Comparison of ENCODE assay signal across 22 mouse cellular contexts in genomic region chr7:75893709-75894108, GRCm38 (mm10). TPM values are rescaled to one million over a fixed set of nuclear protein-coding genes. Genes with fewer than 3 reads are reported as not detected.
DNase-seq lines count a peak whose midpoint lies in the region; ATAC-seq and TF ChIP-seq lines count a peak whose summit lies in the region.
"Had no signal": no experiment of that assay in that cellular context is flagged by ENCODE, and none has a peak within 500 bp of the region (broad histone marks: within the 10 kb centered on the region; RNA-seq: fewer than 3 reads in every experiment).

No protein-coding gene starts in this region.

- H3K9ac ChIP-seq in heart, adult 2 months (ENCODE audit: low read depth, low read length): no peak overlapping the region
- H3K9ac ChIP-seq: hindbrain, embryonic 14.5 days; liver, embryonic 15.5 days; midbrain, embryonic 15.5 days; neural tube, embryonic 13.5 days had no signal

- ATAC-seq in monocyte, adult 5-6 weeks (replicated peaks; ENCODE audit: insufficient number of reproducible peaks, low FRiP score, low TSS enrichment, poor library complexity, severe bottlenecking): no peak
- ATAC-seq: forebrain, embryonic 14.5 days; inflammation-experienced regulatory T-cells, adult 6 months; midbrain, embryonic 15.5 days had no signal

- no peak for TF ChIP-seq POLR2A in heart, adult 2 months (IDR thresholded peaks at IDR 0.05; ENCODE audit: insufficient read depth, low read depth, low read length)

- no peak overlapping the region for H3K4me3 ChIP-seq in heart, adult 2 months
- H3K4me3 ChIP-seq: limb, embryonic 10.5 days; liver, embryonic 15.5 days; midbrain, embryonic 15.5 days; myocyte; neural tube, embryonic 13.5 days had no signal

- intact Hi-C loops in heart, adult 2 months (cut with DNase I): no loop called here
- intact Hi-C loops in heart, postnatal 25 days (cut with DNase I): no loop called here

- 66% methylated on average over 8 of the region's 8 CpGs for WGBS in heart, adult 2 months

- TF ChIP-seq EP300 in heart, adult 2 months (IDR thresholded peaks at IDR 0.05; ENCODE audit: insufficient read depth, low read depth, low read length): no peak

- no peaks in the 10 kb centered on the region for H3K79me2 ChIP-seq in heart, adult 2 months (replicated peaks; ENCODE audit: control insufficient read depth, insufficient read depth, low read length)

- no peak for TF ChIP-seq CTCF in heart, adult 2 months (IDR thresholded peaks at IDR 0.05)

- DNase-seq in heart, adult 2 months: peak; percentile 38 to 44
- DNase-seq in heart, postnatal 25 days (ENCODE audit: low spot score): no peak
- peak; percentile 44 for DNase-seq in urinary bladder, postnatal 14 days (ENCODE audit: low spot score)
- no peak for DNase-seq in urinary bladder, postnatal 4 days (ENCODE audit: low spot score in 2 of 2)
- peak; percentile 31 for DNase-seq in gastrocnemius, postnatal 25 days
- peak; percentile 15 for DNase-seq in heart, postnatal 4 days
- DNase-seq: adrenal gland, postnatal 10 days; cerebellum, adult 2 months; cerebellum, postnatal 36 days; kidney, adult 18-20 months; liver; thymus, postnatal 25 days had no signal

- no peaks in the 10 kb centered on the region for H3K36me3 ChIP-seq in heart, adult 2 months (ENCODE audit: control insufficient read depth, insufficient read depth, low read length)
- H3K36me3 ChIP-seq: limb, embryonic 10.5 days; liver, embryonic 15.5 days; midbrain, embryonic 15.5 days; neural tube, embryonic 13.5 days had no signal

- H3K4me1 ChIP-seq in heart, adult 2 months (ENCODE audit: control insufficient read depth, insufficient read depth, low read length): no peaks in the 10 kb centered on the region
- H3K4me1 ChIP-seq: limb, embryonic 10.5 days; liver, embryonic 15.5 days; midbrain, embryonic 15.5 days; neural tube, embryonic 13.5 days had no signal

- H3K27ac ChIP-seq in heart, adult 2 months: no peak overlapping the region
- H3K27ac ChIP-seq: hindbrain, embryonic 14.5 days; kidney, postnatal 0 days; limb, embryonic 10.5 days; liver, embryonic 15.5 days; midbrain, embryonic 15.5 days; neural tube, embryonic 13.5 days had no signal

- no peaks in the 10 kb centered on the region for H3K27me3 ChIP-seq in heart, adult 2 months (ENCODE audit: control insufficient read depth, insufficient read depth, low read length)
- H3K27me3 ChIP-seq: liver, embryonic 15.5 days; midbrain, embryonic 15.5 days; neural tube, embryonic 13.5 days had no signal

RNA-seq across cellular contexts. Expression of gene Klhl25, which starts 45.6 kb away (rescaled TPM):
- 1 to 10 TPM; 4.8 to 6.4 TPM for total RNA-seq in heart, adult 2 months (2021)
- polyA plus RNA-seq in heart, adult 2 months (2012; rRNA removed): 5.9 and 7.1 TPM in 2 replicates
- total RNA-seq in heart, postnatal 25 days (2021): 1 to 10 TPM; 4.1 to 4.8 TPM
- 1 to 10 TPM; 3.1 to 3.5 TPM for total RNA-seq in gastrocnemius, postnatal 25 days (2021)
- 10 to 100 TPM in 1 of 2 experiments, 1 to 10 TPM in 1; 9.6 to 12.2 TPM for total RNA-seq in heart, postnatal 4 days (2021)
- 5.6 to 24.9 TPM (median 7.3 TPM) in 3 replicates for total RNA-seq in monocyte, adult 5-6 weeks (2017)

Comparison
In these comparisons a context has a peak if more than half of its experiments do, and no peak if none do; other contexts are left out.
1. DNase-seq: peak in heart, adult 2 months (2 of 2), urinary bladder, postnatal 14 days (single experiment), gastrocnemius, postnatal 25 days (single experiment) and heart, postnatal 4 days (single experiment); none in heart, postnatal 25 days (single experiment) and urinary bladder, postnatal 4 days (0 of 2).